Mouse (Mus musculus): ENCODE data around the gene 4922502D21Rik. TPM values are rescaled to one million over a fixed set of nuclear protein-coding genes. Genes with fewer than 3 reads are reported as not detected.
A peak's percentile ranks its signal among the peaks of the same experiment; 100 is the strongest.
"Not testable (repeated sequence)": the region's sequence is repeated elsewhere in the genome, so short reads cannot be mapped to it uniquely, and the experiment has no call there.

Gene 4922502D21Rik
- polyA plus RNA-seq, 1 experiment, result not detected

GRCm38 (mm10) chr6:129355774-129356173, 24.2 kb upstream of the 4922502D21Rik start:
- 18% methylated on average over 2 of the region's 2 CpGs for WGBS
- Histone ChIP-seq H3K4me1 (ENCODE audit: control insufficient read depth, insufficient read depth, low read length) (no peaks in the 10 kb centered on the region; the same call in 1 of the 2 replicates), H3K4me3 (replicated peaks; ENCODE audit: control insufficient read depth, low read depth, low read length) (no peak overlapping the region), H3K27ac (ENCODE audit: control insufficient read depth, insufficient read depth, low read depth, low read length, poor library complexity) (no peak overlapping the region)
- no peak for TF ChIP-seq CTCF (IDR thresholded peaks at IDR 0.05; ENCODE audit: control insufficient read depth, insufficient read depth, low read length)
- TF ChIP-seq POLR2A (IDR thresholded peaks at IDR 0.05; ENCODE audit: borderline replicate concordance, control insufficient read depth, low read depth, low read length), result no peak

GRCm38 (mm10) chr6:129351091-129351490, 19.5 kb upstream of the 4922502D21Rik start:
- H3K4me3 ChIP-seq (replicated peaks; ENCODE audit: control insufficient read depth, low read depth, low read length), result peak overlapping the region; percentile 72
- H3K4me1 ChIP-seq (ENCODE audit: control insufficient read depth, insufficient read depth, low read length), result peaks cover 3% of the 10 kb centered on the region
- H3K27ac ChIP-seq (ENCODE audit: control insufficient read depth, insufficient read depth, low read depth, low read length, poor library complexity), result peak overlapping the region; percentile 60; the same call in 1 of the 2 replicates
- 49% methylated on average over 3 of the region's 3 CpGs for WGBS
- TF ChIP-seq POLR2A (IDR thresholded peaks at IDR 0.05; ENCODE audit: borderline replicate concordance, control insufficient read depth, low read depth, low read length), result no peak
- TF ChIP-seq CTCF (IDR thresholded peaks at IDR 0.05; ENCODE audit: control insufficient read depth, insufficient read depth, low read length), result no peak

GRCm38 (mm10) chr6:129349524-129350352, 18.1 kb upstream of the 4922502D21Rik start:
- TF ChIP-seq CTCF (IDR thresholded peaks at IDR 0.05; ENCODE audit: control insufficient read depth, insufficient read depth, low read length) (no peak), POLR2A (IDR thresholded peaks at IDR 0.05; ENCODE audit: borderline replicate concordance, control insufficient read depth, low read depth, low read length) (no peak)
- WGBS, result 2% methylated on average over 4 of the region's 4 CpGs
- H3K27ac ChIP-seq (ENCODE audit: control insufficient read depth, insufficient read depth, low read depth, low read length, poor library complexity), result peak overlapping the region; percentile 87
- peak overlapping the region; percentile 66 for H3K4me3 ChIP-seq (replicated peaks; ENCODE audit: control insufficient read depth, low read depth, low read length)
- peaks cover 3% of the 10 kb centered on the region for H3K4me1 ChIP-seq (ENCODE audit: control insufficient read depth, insufficient read depth, low read length)

- TF ChIP-seq POLR2A (IDR thresholded peaks at IDR 0.05; ENCODE audit: borderline replicate concordance, control insufficient read depth, low read depth, low read length) (no peak), CTCF (IDR thresholded peaks at IDR 0.05; ENCODE audit: control insufficient read depth, insufficient read depth, low read length) (no peak)
- Histone ChIP-seq H3K4me3 (replicated peaks; ENCODE audit: control insufficient read depth, low read depth, low read length) (no peak overlapping the region), H3K4me1 (ENCODE audit: control insufficient read depth, insufficient read depth, low read length) (peaks cover 3% of the 10 kb centered on the region), H3K27ac (ENCODE audit: control insufficient read depth, insufficient read depth, low read depth, low read length, poor library complexity) (peak overlapping the region; percentile 77; the same call in 1 of the 2 replicates)
- WGBS, result 13% methylated on average over 3 of the region's 3 CpGs
Observed at GRCm38 (mm10) chr6:129344408-129344807, 12.8 kb upstream of the 4922502D21Rik start.

GRCm38 (mm10) chr6:129342391-129342790, 10.8 kb upstream of the 4922502D21Rik start, which contains the start of gene Clec12a:
Gene Clec12a (plus strand): TSS chr6:129342691.
- not testable (repeated sequence) for H3K4me3 ChIP-seq (replicated peaks; ENCODE audit: control insufficient read depth, low read depth, low read length); H3K4me1 ChIP-seq (ENCODE audit: control insufficient read depth, insufficient read depth, low read length); H3K27ac ChIP-seq (ENCODE audit: control insufficient read depth, insufficient read depth, low read depth, low read length, poor library complexity)
- WGBS, result 69% methylated on average over 4 of the region's 4 CpGs

GRCm38 (mm10) chr6:129337751-129338150, 6.2 kb upstream of the 4922502D21Rik start:
- 17% methylated on average over 1 of the region's 1 CpGs for WGBS
- Histone ChIP-seq H3K27ac (ENCODE audit: control insufficient read depth, insufficient read depth, low read depth, low read length, poor library complexity) (no peak overlapping the region), H3K4me3 (replicated peaks; ENCODE audit: control insufficient read depth, low read depth, low read length) (no peak overlapping the region), H3K4me1 (ENCODE audit: control insufficient read depth, insufficient read depth, low read length) (peaks cover 11% of the 10 kb centered on the region)
- no peak for TF ChIP-seq POLR2A (IDR thresholded peaks at IDR 0.05; ENCODE audit: borderline replicate concordance, control insufficient read depth, low read depth, low read length)
- no peak for TF ChIP-seq CTCF (IDR thresholded peaks at IDR 0.05; ENCODE audit: control insufficient read depth, insufficient read depth, low read length)

GRCm38 (mm10) chr6:129333674-129334078, 2.1 kb upstream of the 4922502D21Rik start:
- under 1% methylated on average over 11 of the region's 11 CpGs for WGBS
- peak; percentile 98 for TF ChIP-seq CTCF (IDR thresholded peaks at IDR 0.05; ENCODE audit: control insufficient read depth, insufficient read depth, low read length)
- no peak for TF ChIP-seq POLR2A (IDR thresholded peaks at IDR 0.05; ENCODE audit: borderline replicate concordance, control insufficient read depth, low read depth, low read length)

GRCm38 (mm10) chr6:129326568-129327150, 4.9 kb downstream of the 4922502D21Rik start:
- H3K4me1 ChIP-seq (ENCODE audit: control insufficient read depth, insufficient read depth, low read length), result no peaks in the 10 kb centered on the region
- WGBS, result 36% methylated on average over 13 of the region's 13 CpGs
- no peak overlapping the region for H3K4me3 ChIP-seq (replicated peaks; ENCODE audit: control insufficient read depth, low read depth, low read length)
- TF ChIP-seq CTCF (IDR thresholded peaks at IDR 0.05; ENCODE audit: control insufficient read depth, insufficient read depth, low read length), result no peak
- no peak for TF ChIP-seq POLR2A (IDR thresholded peaks at IDR 0.05; ENCODE audit: borderline replicate concordance, control insufficient read depth, low read depth, low read length)
- no peak overlapping the region for H3K27ac ChIP-seq (ENCODE audit: control insufficient read depth, insufficient read depth, low read depth, low read length, poor library complexity)

More at GRCm38 (mm10) chr6:129333674-129334078, 2.1 kb upstream of the 4922502D21Rik start:
- Histone ChIP-seq H3K4me1 (ENCODE audit: control insufficient read depth, insufficient read depth, low read length) (peaks cover 11% of the 10 kb centered on the region), H3K27ac (ENCODE audit: control insufficient read depth, insufficient read depth, low read depth, low read length, poor library complexity) (no peak overlapping the region), H3K4me3 (replicated peaks; ENCODE audit: control insufficient read depth, low read depth, low read length) (peak overlapping the region; percentile 44)

Data from bone marrow, adult 2 months (tissue).